Mouse (Mus musculus) limb, embryonic 15.5 days (tissue): ENCODE results near the gene Rab3il1. TPM values are rescaled to one million over a fixed set of nuclear protein-coding genes. Genes with fewer than 3 reads are reported as not detected.

Source experiments
- ATAC-seq: fragments of 200-750 bp; cut with Nextera tagmentation; 2 replicates; pipeline ENCODE4 v1.8.0; 2017; ENCODE audit warnings: low read depth, moderate TSS enrichment; ENCODE audit not compliant: insufficient number of reproducible peaks, low FRiP score, low TSS enrichment
- H3K27ac ChIP-seq: fragments of 300-500 bp; sonication (generic); 2 replicates; pipeline ENCODE4 v1.5.1; 2015; ENCODE audit warnings: moderate library complexity, mild to moderate bottlenecking, inconsistent platforms
- H3K27me3 ChIP-seq: fragments of 300-500 bp; sonication (generic); 2 replicates; pipeline ENCODE4 v1.6.1; 2015; ENCODE audit warnings: inconsistent platforms
- H3K36me3 ChIP-seq: fragments of 300-500 bp; sonication (generic); 2 replicates; pipeline ENCODE4 v1.6.1; 2015; ENCODE audit warnings: inconsistent platforms
- H3K4me1 ChIP-seq: fragments of 300-500 bp; sonication (generic); 2 replicates; pipeline ENCODE4 v1.6.1; 2015; ENCODE audit warnings: inconsistent platforms
- H3K4me2 ChIP-seq: fragments of 300-500 bp; sonication (generic); 2 replicates; pipeline ENCODE4 v1.6.1; 2015; ENCODE audit warnings: mild to moderate bottlenecking, inconsistent platforms
- H3K4me3 ChIP-seq: fragments of 300-500 bp; sonication (generic); 2 replicates; pipeline ENCODE4 v1.5.1; 2015; ENCODE audit warnings: mild to moderate bottlenecking, inconsistent platforms
- H3K9ac ChIP-seq: fragments of 300-500 bp; sonication (generic); 2 replicates; pipeline ENCODE4 v1.6.1; 2015; ENCODE audit warnings: inconsistent platforms
- H3K9me3 ChIP-seq: fragments of 300-500 bp; sonication (generic); 2 replicates; pipeline ENCODE4 v1.6.1; 2016; ENCODE audit warnings: inconsistent platforms
- WGBS: fragments of 180-500 bp; shearing (Covaris S2); methylation state at CpG from one replicate; pipeline ENCODE4 v1.1.7; 2015; 5-methylcytosine and 5-hydroxymethylcytosine counted together
- polyA plus RNA-seq: library from polyadenylated mRNA; unstranded; fragments of >200 nt; fragmentation: Nextera tagmentation; extraction: Ambion mirVana; gene quantifications from 2 replicates; pipeline ENCODE4 v1.2.1, GENCODE M21; 2015

Gene Rab3il1
- polyA plus RNA-seq, 1 experiment from 2014 or later, result 45.1 TPM

DNA sequence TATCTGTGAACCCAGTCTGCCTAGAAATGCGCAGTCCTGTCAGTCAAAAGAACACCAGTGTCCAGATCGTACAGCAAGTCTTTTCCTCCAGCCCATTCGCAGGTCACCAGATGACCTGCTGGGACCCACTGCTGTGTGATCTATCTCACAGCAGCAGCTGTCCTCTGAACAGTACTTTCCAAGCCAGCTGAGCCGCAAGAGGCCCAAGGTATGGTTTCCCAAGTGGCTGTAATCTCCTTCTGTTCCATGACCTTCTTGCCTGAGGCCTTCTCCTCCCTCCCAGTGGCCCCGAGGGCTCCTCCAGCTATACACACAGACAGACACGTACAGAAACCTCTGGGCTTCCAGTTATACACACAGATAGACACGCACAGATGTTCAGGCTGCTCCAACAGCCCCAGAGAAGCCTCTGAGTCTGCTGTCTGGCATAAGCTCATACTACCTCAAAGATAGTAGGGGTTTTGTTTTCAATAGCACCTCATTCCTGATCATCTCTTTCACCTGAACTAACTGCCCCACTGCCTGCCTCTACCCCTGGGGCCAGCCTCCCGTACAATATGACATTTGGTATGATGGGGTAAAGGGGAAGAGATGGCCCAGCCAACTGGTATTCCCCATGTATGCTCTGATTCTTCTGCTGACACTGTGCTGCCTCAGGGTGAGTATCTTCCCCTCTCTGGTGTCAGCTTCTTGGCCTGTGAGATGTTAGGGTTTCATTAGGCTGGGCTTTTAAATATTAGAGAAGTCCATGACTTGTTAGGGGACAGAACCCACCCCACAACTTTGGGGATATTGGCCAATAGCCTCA lies 59.5 kb downstream of the Rab3il1 start:
- no peak overlapping the region for H3K27ac ChIP-seq
- no peak overlapping the region for H3K9ac ChIP-seq
- H3K4me3 ChIP-seq, result no peak overlapping the region
- no peaks in the 10 kb centered on the region for H3K27me3 ChIP-seq
- peaks cover 59% of the 10 kb centered on the region for H3K36me3 ChIP-seq
- 52% methylated on average over 8 of the region's 8 CpGs for WGBS
- H3K4me2 ChIP-seq, result no peak overlapping the region
- ATAC-seq, result no peak
- H3K4me1 ChIP-seq, result peaks cover 17% of the 10 kb centered on the region
- no peaks in the 10 kb centered on the region for H3K9me3 ChIP-seq

DNA sequence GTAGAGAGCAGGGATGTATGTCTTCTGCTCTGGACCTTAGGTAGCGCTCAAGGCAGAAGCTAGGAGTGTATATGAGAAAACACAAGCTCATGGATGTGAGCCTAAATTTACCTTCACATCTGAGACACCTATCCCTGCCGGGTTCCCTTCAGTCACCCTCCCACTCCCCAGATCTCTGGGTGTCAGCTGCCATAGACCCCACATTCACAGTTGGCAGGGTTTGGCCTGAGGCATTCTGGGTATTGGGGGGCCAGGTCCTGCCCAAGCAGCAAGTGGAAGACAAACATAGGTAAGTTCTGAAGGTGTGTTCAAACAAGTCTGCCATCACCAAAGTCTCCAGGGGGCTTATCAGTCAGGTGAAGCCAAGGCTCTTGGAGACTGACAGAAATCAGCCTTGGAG lies 60.2 kb downstream of the Rab3il1 start:
- H3K36me3 ChIP-seq, result peaks cover 62% of the 10 kb centered on the region

DNA sequence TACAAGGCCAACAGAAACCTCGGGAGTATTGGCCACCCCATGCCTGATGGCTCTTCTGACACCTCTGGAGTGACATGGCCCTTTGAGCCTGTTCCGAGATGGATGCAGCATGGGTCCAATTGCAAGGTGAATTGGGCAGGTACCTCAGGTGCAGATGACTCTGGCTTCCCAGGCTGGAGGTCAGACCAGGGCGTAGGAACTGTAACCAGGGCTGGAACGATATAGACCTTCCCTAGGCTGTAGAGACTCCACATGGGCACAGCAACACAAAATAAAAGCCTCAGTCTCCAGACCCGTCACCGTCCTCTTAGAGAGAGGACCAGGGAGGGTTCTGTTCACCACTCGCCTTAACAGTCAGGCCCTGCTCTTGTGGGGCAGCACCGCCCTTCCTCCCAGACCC lies 60.8 kb downstream of the Rab3il1 start:
- H3K4me1 ChIP-seq, result peaks cover 17% of the 10 kb centered on the region
- H3K27me3 ChIP-seq, result no peaks in the 10 kb centered on the region
- no peak for ATAC-seq
- H3K27ac ChIP-seq, result no peak overlapping the region
- no peak overlapping the region for H3K4me2 ChIP-seq
- WGBS, result 88% methylated on average over 8 of the region's 8 CpGs
- no peak overlapping the region for H3K4me3 ChIP-seq
- H3K9me3 ChIP-seq, result no peaks in the 10 kb centered on the region
- peaks cover 64% of the 10 kb centered on the region for H3K36me3 ChIP-seq
- no peak overlapping the region for H3K9ac ChIP-seq

More for the DNA sequence above, 60.2 kb downstream of the Rab3il1 start:
- ATAC-seq, result no peak
- Histone ChIP-seq H3K4me1 (peaks cover 17% of the 10 kb centered on the region), H3K27ac (no peak overlapping the region), H3K9me3 (no peaks in the 10 kb centered on the region), H3K4me3 (no peak overlapping the region), H3K27me3 (no peaks in the 10 kb centered on the region), H3K9ac (no peak overlapping the region), H3K4me2 (no peak overlapping the region)
- 91% methylated on average over 2 of the region's 2 CpGs for WGBS

DNA sequence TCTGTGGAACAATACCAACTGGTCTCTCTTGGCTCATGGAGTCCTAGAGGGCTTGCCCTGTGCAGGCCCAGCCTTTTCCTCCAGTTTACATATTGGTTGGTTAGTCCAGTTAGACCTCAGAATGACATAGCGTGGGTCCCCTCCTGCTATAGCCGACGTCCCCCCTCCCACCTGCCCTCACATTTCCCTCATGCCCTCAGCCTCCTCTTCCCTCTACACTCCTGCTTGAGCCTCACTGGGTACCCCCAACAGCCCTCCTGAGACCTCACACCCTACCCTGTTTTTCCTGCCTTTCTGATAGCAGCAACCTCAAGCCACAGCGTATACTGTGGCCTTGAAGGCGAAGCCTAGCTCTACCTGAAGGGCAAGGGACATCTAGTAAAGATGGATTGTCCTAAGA lies 61.4 kb downstream of the Rab3il1 start:
- no peak overlapping the region for H3K4me3 ChIP-seq
- 86% methylated on average over 5 of the region's 5 CpGs for WGBS
- peaks cover 68% of the 10 kb centered on the region for H3K36me3 ChIP-seq
- H3K4me1 ChIP-seq, result peaks cover 12% of the 10 kb centered on the region
- no peaks in the 10 kb centered on the region for H3K27me3 ChIP-seq
- no peaks in the 10 kb centered on the region for H3K9me3 ChIP-seq
- no peak overlapping the region for H3K9ac ChIP-seq
- no peak overlapping the region for H3K27ac ChIP-seq
- H3K4me2 ChIP-seq, result no peak overlapping the region
- no peak for ATAC-seq

DNA sequence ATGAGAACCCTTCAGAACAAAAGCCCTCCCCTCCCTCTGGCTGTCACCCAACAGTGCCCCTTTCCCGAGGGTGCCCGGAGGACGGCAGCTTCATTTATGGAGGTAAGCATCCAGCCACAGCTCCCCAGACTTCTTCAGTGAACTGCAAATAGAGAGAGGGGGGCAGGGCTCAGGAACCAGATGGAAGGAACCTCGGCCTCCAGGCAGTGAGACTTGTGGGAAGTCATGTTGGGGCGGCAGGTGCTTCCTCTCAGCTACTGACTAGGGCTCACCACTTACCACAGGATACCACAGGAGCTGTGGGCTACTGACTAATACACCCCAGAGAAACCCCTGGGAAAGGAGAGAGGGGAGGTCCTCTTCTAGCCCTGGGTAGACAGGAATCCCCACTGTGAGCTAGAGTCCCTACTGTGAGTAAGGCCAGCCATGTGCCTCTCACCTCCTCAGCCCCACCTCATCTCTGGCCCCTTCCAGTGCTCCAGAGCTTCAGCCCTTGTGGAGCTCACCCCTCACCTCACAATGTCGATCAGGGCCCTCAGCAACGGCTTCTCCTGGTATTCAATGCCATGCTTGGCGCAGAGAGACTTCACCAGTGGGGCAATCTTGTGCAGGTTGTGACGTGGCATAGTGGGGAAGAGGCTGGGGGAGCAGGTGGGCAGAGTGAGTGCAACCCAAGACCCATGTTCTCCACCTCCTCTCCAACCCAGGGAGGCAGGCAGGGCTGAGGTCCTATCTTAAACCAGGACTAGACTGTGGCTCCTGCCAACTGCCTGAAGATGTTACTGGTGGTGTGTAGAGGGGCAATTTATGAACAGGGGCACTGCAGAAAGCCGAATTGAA lies 62.9 kb downstream of the Rab3il1 start:
- Histone ChIP-seq H3K36me3 (peaks cover 79% of the 10 kb centered on the region), H3K4me3 (no peak overlapping the region), H3K4me1 (peaks cover 3% of the 10 kb centered on the region; the same call in 1 of the 2 replicates), H3K27me3 (no peaks in the 10 kb centered on the region), H3K27ac (no peak overlapping the region), H3K9me3 (no peaks in the 10 kb centered on the region), H3K4me2 (no peak overlapping the region), H3K9ac (no peak overlapping the region)
- WGBS, result 74% methylated on average over 8 of the region's 10 CpGs
- no peak for ATAC-seq

DNA sequence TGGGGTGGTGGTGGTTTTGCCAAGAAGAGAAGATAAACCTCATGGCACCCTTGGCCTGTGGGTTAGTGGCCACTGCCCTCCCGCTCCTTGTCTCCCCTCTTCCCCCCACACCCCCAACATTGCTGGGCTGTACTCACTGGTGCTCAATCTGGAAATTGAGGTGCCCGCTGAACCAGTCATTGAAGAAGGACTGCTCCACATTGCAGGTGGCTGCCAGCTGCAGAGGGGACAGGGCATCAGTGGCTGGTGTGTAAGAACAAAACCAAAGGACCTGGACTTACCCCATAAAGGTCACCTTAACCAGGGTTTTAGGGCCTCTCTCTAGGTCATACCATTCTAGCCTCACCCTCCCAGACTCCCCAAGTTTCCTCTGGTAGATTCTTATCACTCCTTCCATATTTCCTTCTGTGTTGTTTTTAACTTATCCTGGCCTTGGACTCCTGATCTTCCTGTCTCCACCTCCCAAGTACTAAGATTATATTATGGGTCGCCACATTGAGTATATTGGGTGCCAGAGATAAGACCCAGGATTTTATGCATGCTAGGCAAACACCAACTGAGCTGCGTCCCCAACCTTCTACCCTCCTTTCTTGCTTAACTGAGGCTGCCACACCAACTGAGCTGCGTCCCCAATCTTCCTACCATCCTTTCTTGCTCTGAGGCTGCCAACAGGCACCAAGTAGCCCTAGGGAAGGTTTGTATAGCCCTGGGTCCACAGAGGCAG lies 64.2 kb downstream of the Rab3il1 start:
- Histone ChIP-seq H3K4me2 (no peak overlapping the region), H3K9me3 (no peaks in the 10 kb centered on the region), H3K36me3 (peaks cover 91% of the 10 kb centered on the region), H3K4me1 (peaks cover 3% of the 10 kb centered on the region; the same call in 1 of the 2 replicates), H3K27me3 (no peaks in the 10 kb centered on the region), H3K4me3 (no peak overlapping the region), H3K9ac (no peak overlapping the region), H3K27ac (no peak overlapping the region)
- WGBS, result 95% methylated on average over 5 of the region's 5 CpGs
- no peak for ATAC-seq

DNA sequence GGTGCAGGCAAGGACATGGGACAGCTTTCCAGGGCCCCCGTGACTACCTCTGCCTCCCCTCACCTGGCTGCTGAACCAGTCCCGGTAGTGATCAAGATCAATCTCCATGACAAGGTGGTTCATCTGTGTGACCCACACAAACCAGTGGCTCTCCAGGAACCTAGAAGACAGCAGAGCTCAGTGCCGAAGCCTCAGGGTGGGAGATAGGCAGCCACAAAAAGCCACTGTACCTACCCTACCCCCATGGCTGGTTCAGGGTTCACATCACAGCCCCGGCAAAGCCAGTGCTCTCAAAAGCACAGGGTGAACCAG lies 64.7 kb downstream of the Rab3il1 start:
- no peak overlapping the region for H3K9ac ChIP-seq
- no peaks in the 10 kb centered on the region for H3K27me3 ChIP-seq
- H3K36me3 ChIP-seq, result peaks cover 91% of the 10 kb centered on the region
- no peak overlapping the region for H3K4me2 ChIP-seq
- 90% methylated on average over 4 of the region's 4 CpGs for WGBS
- H3K9me3 ChIP-seq, result no peaks in the 10 kb centered on the region
- no peak overlapping the region for H3K27ac ChIP-seq
- no peak for ATAC-seq
- no peak overlapping the region for H3K4me3 ChIP-seq
- peaks cover 3% of the 10 kb centered on the region; the same call in 1 of the 2 replicates for H3K4me1 ChIP-seq

DNA sequence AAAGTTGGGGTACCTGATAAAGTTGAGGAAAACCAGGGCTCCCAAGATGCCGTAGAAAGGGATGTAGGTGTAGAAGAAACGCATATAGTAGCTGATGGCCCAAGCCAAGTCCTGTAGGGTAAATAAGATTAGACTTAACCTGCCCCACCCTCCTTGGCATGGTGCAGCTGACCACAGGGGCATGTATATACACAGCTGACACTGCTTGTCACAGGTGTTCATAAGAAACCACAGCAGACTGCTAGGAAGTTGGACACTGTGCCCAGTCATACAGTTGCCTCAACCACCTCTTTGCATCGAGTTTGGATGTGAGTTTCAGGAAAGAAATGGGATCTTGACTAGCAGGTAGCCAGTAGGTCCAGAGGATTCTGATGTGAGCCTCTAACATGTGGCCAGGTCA lies 65.0 kb downstream of the Rab3il1 start:
- Histone ChIP-seq H3K4me2 (no peak overlapping the region), H3K27ac (no peak overlapping the region), H3K4me1 (peaks cover 3% of the 10 kb centered on the region; the same call in 1 of the 2 replicates), H3K4me3 (no peak overlapping the region), H3K36me3 (peaks cover 91% of the 10 kb centered on the region), H3K27me3 (no peaks in the 10 kb centered on the region), H3K9ac (no peak overlapping the region), H3K9me3 (no peaks in the 10 kb centered on the region)
- ATAC-seq, result no peak
- 98% methylated on average over 3 of the region's 3 CpGs for WGBS

DNA sequence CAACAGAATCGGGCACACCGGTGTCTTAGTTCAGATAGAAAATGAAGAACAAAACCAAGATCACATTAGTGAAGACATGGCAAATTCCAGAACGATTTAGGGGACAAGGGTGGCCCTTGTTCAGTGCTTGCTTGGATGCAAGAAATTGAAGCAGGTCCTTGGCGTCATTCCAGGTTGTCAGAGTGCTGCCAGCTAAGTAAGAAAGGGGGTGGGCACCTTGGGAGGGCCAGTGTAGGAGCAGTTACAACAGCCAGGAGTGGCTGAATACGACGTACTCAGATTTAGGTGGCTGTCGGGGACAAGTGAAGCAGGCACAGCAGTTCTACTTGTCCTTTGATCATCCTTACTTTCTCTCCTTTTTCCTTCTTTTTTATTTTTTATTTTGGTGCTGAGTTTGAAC lies 66.2 kb downstream of the Rab3il1 start:
- H3K9ac ChIP-seq, result no peak overlapping the region
- peaks cover 3% of the 10 kb centered on the region; the same call in 1 of the 2 replicates for H3K4me1 ChIP-seq
- no peaks in the 10 kb centered on the region for H3K27me3 ChIP-seq
- no peaks in the 10 kb centered on the region for H3K9me3 ChIP-seq
- no peak for ATAC-seq
- H3K27ac ChIP-seq, result no peak overlapping the region
- WGBS, result 79% methylated on average over 7 of the region's 7 CpGs
- no peak overlapping the region for H3K4me3 ChIP-seq
- H3K4me2 ChIP-seq, result no peak overlapping the region
- H3K36me3 ChIP-seq, result peaks cover 88% of the 10 kb centered on the region

DNA sequence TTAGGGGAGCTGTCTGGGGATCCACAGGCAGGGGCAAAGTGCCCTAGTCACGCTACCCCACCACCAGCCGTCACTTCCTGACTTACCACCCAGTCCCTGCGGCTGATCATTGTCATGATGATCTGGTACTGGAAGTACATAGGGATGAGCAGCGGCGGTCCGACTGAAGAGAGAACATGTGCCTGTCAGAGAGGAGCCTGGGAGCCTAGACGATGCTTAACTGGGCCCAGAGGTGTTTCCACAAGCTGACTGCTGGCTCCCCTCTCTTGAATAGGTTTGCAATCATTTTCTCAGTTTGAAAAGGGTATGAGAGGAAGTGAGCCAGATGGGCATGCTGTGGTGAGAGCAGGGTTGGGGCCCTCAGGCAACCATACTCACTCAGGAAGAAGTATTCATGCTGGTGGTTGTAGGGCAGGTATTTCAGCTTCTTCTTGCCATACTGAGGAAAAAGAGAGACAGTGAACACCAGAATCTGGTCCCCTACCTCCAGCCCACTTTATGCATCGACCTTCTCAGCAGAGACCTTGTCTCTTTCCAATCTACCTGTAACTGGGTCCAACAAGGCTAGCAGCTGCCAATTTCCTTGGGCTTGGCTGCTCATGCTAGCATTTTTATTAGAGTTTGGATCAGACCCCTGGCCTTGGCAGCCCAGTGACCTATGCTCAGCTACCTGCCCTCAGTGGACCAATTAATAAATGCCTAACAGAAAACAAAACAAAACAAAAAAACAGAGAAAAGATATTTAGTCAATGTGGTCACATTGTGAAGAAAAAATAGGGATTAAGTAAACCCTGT lies 68.9 kb downstream of the Rab3il1 start:
- WGBS, result 91% methylated on average over 8 of the region's 8 CpGs
- no peak for ATAC-seq

DNA sequence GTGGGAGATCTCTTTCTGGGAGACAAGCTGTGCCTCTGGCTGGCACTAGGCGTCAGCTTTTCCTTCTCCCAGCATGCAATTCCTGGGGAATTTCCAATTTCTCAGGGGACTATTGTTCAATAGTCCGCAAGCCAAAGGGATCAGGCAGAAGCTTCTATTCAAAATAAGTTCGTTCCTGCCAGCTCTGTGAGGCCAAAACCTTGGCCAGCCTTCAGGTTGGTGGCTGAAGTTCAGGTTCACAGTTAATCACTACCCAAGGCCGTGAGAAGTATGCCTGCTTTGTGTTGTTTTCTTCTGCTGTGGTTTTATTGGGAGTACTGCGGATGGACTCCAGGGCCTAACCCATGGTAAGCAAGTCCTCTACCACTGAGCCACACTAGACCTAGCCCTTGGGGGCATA lies 69.7 kb downstream of the Rab3il1 start:
- no peak overlapping the region for H3K9ac ChIP-seq
- no peaks in the 10 kb centered on the region for H3K4me1 ChIP-seq
- H3K4me3 ChIP-seq, result no peak overlapping the region
- no peak overlapping the region for H3K27ac ChIP-seq
- H3K4me2 ChIP-seq, result no peak overlapping the region
- no peak for ATAC-seq
- no peaks in the 10 kb centered on the region for H3K27me3 ChIP-seq
- H3K36me3 ChIP-seq, result peaks cover 92% of the 10 kb centered on the region
- 82% methylated on average over 5 of the region's 5 CpGs for WGBS
- 0 out of 2 replicates have a peak, but pooled peaks cover 5% of the 10 kb centered on the region for H3K9me3 ChIP-seq

More for the DNA sequence above, 68.9 kb downstream of the Rab3il1 start:
- H3K36me3 ChIP-seq, result peaks cover 92% of the 10 kb centered on the region
- 0 out of 2 replicates have a peak, but pooled peaks cover 4% of the 10 kb centered on the region for H3K9me3 ChIP-seq
- H3K27me3 ChIP-seq, result no peaks in the 10 kb centered on the region
- H3K27ac ChIP-seq, result no peak overlapping the region
- no peak overlapping the region for H3K9ac ChIP-seq
- no peaks in the 10 kb centered on the region for H3K4me1 ChIP-seq
- H3K4me2 ChIP-seq, result no peak overlapping the region
- H3K4me3 ChIP-seq, result no peak overlapping the region
